Mouse (Mus musculus) kidney, embryonic 16.5 days (tissue): ENCODE results near the gene Zfp385c. TPM values are rescaled to one million over a fixed set of nuclear protein-coding genes. Genes with fewer than 3 reads are reported as not detected.

Experiments
- ATAC-seq: fragments of 200-750 bp; cut with Nextera tagmentation; 2 replicates; pipeline ENCODE4 v1.8.0; 2017; ENCODE audit warnings: moderate TSS enrichment; ENCODE audit not compliant: low FRiP score, low TSS enrichment
- H3K27ac ChIP-seq: fragments of 300-500 bp; sonication (generic); 2 replicates; pipeline ENCODE4 v1.5.1; 2014; ENCODE audit warnings: low read length
- H3K27me3 ChIP-seq: fragments of 300-500 bp; sonication (generic); 2 replicates; pipeline ENCODE4 v1.6.1; 2014; ENCODE audit warnings: low read length, control low read depth, mixed read lengths; ENCODE audit not compliant: insufficient read depth
- H3K36me3 ChIP-seq: fragments of 300-500 bp; sonication (generic); 2 replicates; pipeline ENCODE4 v1.6.1; 2014; ENCODE audit warnings: low read length, control low read depth, mixed read lengths; ENCODE audit not compliant: insufficient read depth
- H3K4me1 ChIP-seq: fragments of 300-500 bp; sonication (generic); 2 replicates; pipeline ENCODE4 v1.6.1; 2014; ENCODE audit warnings: low read length, control low read depth, mixed read lengths; ENCODE audit not compliant: insufficient read depth
- H3K4me2 ChIP-seq: fragments of 300-500 bp; sonication (generic); replicated peaks from 2 replicates; pipeline ENCODE4 v1.6.1; 2014; ENCODE audit warnings: low read depth, low read length
- H3K4me3 ChIP-seq: fragments of 300-500 bp; sonication (generic); 2 replicates; pipeline ENCODE4 v1.5.1; 2014; ENCODE audit warnings: mild to moderate bottlenecking, low read length
- H3K9ac ChIP-seq: fragments of 300-500 bp; sonication (generic); replicated peaks from 2 replicates; pipeline ENCODE4 v1.6.1; 2014; ENCODE audit warnings: low read length
- H3K9me3 ChIP-seq: fragments of 300-500 bp; sonication (generic); 2 replicates; pipeline ENCODE4 v1.6.1; 2016; ENCODE audit warnings: low read length, control low read depth
- WGBS: fragments of 180-500 bp; shearing (Covaris S2); extraction: QIAGEN DNeasy Blood & Tissue Kit; methylation state at CpG from one replicate; pipeline ENCODE4 v1.1.7; 2014; 5-methylcytosine and 5-hydroxymethylcytosine counted together
- polyA plus RNA-seq: library from polyadenylated mRNA; unstranded; fragments of >200 nt; fragmentation: Nextera tagmentation; extraction: Ambion mirVana; gene quantifications from 2 replicates; pipeline ENCODE4 v1.2.1, GENCODE M21; 2015

The Zfp385c gene
- polyA plus RNA-seq, 1 experiment from 2014 or later: 0.32 TPM

DNA sequence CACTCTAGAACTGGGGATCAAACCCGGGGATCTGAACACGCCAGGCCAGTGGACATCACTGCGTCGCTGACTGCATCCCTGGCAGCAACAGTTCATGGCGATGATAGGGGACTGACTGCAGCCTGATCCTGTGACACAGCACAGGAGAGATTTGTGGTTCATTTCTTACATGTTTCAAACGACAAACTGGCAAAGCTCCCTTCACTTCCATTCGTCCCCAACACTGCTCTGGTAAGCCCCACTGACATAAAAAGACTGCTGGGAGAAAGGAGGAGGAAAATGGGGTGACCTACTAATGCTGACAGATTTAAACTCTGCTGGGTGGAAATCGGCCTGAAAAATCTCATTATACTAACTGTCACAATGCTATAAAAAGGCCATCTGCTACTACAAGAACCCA lies 88.4 kb downstream of the Zfp385c start:
- peaks cover 28% of the 10 kb centered on the region for H3K36me3 ChIP-seq
- no peaks in the 10 kb centered on the region for H3K9me3 ChIP-seq
- H3K27me3 ChIP-seq: no peaks in the 10 kb centered on the region
- H3K27ac ChIP-seq: no peak overlapping the region
- WGBS: 72% methylated on average over 8 of the region's 8 CpGs
- H3K4me2 ChIP-seq: no peak overlapping the region
- no peak overlapping the region for H3K9ac ChIP-seq
- H3K4me1 ChIP-seq: no peaks in the 10 kb centered on the region; the same call in 1 of the 2 replicates
- ATAC-seq: no peak
- H3K4me3 ChIP-seq: no peak overlapping the region

DNA sequence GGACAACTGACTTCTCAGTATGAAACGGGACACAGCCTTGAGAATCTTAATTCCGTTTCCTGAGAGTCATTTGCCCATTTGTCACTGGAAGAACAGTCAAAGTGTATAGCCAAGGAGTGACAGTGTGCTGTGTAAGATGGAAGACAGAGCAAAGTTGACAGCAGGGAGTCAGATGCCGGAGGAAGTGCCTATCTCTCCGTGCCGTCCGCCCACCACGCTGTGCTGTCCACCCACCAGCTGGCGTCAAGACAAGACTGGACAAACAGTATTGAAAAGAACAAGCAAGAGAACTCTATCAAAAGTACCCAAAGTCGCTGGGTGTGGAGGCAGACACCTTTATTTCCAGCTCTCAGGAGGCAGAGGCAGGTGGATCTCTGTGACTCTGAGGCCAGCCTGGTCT lies 89.1 kb downstream of the Zfp385c start:
- Histone ChIP-seq H3K4me1 (no peaks in the 10 kb centered on the region; the same call in 1 of the 2 replicates), H3K36me3 (peaks cover 35% of the 10 kb centered on the region), H3K4me2 (no peak overlapping the region), H3K4me3 (no peak overlapping the region), H3K27ac (no peak overlapping the region), H3K9ac (no peak overlapping the region), H3K27me3 (no peaks in the 10 kb centered on the region), H3K9me3 (no peaks in the 10 kb centered on the region)
- no peak for ATAC-seq
- 85% methylated on average over 9 of the region's 9 CpGs for WGBS

DNA sequence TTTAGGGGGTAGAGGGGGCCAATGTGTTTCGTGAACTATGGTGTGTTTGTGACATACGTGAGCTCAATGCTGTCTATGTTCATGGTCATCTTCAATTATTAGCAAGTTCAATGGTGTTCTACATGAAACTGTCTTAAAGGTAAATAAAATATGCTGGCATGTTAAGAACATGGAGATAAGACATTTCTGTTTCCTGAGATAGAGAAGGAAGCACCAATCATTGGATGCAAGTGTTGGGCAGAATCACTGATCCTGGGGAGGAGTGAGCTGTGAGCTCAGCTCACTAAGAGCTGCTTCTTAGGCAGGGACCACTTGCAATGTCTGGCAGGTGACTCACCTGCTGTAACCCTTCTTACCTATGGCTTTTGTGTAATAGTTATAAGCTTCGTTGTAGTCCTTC lies 90.9 kb downstream of the Zfp385c start:
- Histone ChIP-seq H3K36me3 (peaks cover 52% of the 10 kb centered on the region), H3K27ac (no peak overlapping the region), H3K4me1 (no peaks in the 10 kb centered on the region; the same call in 1 of the 2 replicates), H3K27me3 (no peaks in the 10 kb centered on the region), H3K4me3 (no peak overlapping the region), H3K4me2 (no peak overlapping the region), H3K9me3 (no peaks in the 10 kb centered on the region), H3K9ac (no peak overlapping the region)
- 88% methylated on average over 3 of the region's 3 CpGs for WGBS
- ATAC-seq: no peak

DNA sequence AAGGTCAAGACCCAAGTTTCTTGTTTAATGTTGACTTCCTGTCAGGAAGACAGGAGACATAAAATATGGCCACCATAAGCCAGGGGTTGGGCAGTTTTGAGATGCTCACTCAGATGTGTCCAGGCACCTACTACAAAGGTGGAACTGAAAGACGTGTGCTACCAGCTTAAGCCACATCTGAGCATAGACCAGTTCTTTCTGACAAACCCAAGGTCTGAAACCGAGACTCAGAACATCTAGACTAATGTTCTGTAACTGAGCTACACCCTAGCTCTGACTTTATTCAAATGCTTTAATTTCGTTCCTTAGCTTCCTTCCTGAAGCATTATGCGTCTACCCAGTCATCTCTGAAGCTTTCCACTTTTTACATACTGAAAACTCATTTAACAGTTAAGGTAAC lies 94.2 kb downstream of the Zfp385c start:
- ATAC-seq: no peak
- H3K9me3 ChIP-seq: no peaks in the 10 kb centered on the region
- no peak overlapping the region for H3K9ac ChIP-seq
- no peaks in the 10 kb centered on the region for H3K27me3 ChIP-seq
- 53% methylated on average over 4 of the region's 4 CpGs for WGBS
- no peak overlapping the region for H3K27ac ChIP-seq
- no peak overlapping the region for H3K4me2 ChIP-seq
- no peak overlapping the region for H3K4me3 ChIP-seq
- peaks cover 67% of the 10 kb centered on the region for H3K36me3 ChIP-seq
- no peaks in the 10 kb centered on the region for H3K4me1 ChIP-seq

DNA sequence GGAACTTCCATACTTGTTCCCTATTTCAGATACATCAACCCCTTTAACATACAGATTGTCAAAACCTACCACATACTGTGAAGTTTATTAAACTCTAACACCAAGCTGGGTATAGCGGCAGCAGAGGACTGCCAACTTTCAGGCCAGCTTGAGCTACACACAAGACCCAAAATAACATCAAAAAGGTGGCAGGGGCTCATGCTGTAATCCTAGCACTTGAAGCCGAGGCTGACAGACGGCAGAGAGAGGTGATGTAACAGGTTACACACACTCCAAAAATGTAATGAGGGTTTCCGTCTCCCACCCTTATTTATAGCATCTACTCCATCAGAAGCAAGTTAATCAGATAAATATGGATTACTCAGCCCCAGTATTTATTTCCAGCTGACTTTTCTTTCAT lies 96.7 kb downstream of the Zfp385c start:
- no peak overlapping the region for H3K27ac ChIP-seq
- ATAC-seq: no peak
- H3K9ac ChIP-seq: no peak overlapping the region
- 86% methylated on average over 4 of the region's 4 CpGs for WGBS
- H3K4me3 ChIP-seq: no peak overlapping the region
- H3K36me3 ChIP-seq: peaks cover 81% of the 10 kb centered on the region
- H3K4me1 ChIP-seq: no peaks in the 10 kb centered on the region
- H3K27me3 ChIP-seq: no peaks in the 10 kb centered on the region
- H3K9me3 ChIP-seq: no peaks in the 10 kb centered on the region
- H3K4me2 ChIP-seq: no peak overlapping the region

DNA sequence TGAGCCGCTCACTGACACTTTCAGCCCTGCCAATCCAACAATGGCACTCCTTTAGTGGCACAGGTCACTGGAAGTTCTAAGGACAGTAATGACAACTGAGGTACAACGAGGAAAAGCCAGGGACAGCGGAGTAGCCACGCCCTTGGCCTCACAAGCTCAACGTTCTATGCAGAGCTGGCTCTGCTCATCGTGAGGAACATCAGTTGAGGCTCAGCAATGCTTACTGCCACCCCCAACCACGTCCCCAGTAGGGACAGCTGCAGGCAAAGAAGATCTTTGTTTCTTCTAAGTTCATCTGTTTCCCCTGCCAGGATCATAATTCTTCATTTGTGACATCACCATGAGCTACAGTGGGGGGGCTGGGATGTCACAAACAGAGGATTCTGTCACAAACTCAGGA lies 97.6 kb downstream of the Zfp385c start:
- ATAC-seq: no peak
- Histone ChIP-seq H3K4me2 (no peak overlapping the region), H3K4me3 (no peak overlapping the region), H3K27me3 (no peaks in the 10 kb centered on the region), H3K9me3 (no peaks in the 10 kb centered on the region), H3K27ac (no peak overlapping the region), H3K4me1 (no peaks in the 10 kb centered on the region), H3K9ac (no peak overlapping the region), H3K36me3 (peaks cover 81% of the 10 kb centered on the region)
- WGBS: 88% methylated on average over 7 of the region's 7 CpGs

DNA sequence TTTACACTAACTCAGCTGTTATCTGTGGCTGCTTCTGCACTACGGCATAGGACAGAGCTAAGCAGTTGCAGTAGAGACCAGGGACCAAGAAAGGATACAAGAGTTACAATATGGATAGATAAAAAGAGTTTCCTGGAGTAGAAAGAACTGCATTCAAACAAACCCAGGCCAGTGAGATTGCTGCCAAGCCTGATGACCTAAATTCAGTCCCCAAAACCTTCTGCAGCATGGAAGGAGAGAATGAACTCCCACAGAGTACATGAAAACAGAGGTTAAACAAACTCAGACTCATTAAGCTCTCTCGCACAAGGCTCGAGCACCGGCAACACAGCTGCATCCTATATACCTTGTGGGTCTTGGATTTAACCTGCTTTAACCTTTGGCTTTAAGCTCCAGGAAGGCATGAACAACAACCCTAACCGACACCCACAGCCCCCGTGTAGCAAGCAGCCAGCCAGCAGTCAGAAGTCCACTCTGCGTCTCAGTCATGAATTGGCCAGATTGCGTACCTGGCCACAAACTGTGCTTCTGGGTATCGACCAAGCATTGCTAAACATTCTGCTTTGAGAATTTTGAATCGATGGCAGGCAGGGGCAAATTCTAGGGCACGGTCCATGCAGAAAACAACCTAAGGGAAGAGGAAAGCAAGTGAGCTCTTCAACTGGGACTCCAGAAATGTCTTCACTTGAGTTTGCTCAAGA lies 99.8 kb downstream of the Zfp385c start:
- H3K4me3 ChIP-seq: no peak overlapping the region
- H3K4me2 ChIP-seq: no peak overlapping the region

DNA sequence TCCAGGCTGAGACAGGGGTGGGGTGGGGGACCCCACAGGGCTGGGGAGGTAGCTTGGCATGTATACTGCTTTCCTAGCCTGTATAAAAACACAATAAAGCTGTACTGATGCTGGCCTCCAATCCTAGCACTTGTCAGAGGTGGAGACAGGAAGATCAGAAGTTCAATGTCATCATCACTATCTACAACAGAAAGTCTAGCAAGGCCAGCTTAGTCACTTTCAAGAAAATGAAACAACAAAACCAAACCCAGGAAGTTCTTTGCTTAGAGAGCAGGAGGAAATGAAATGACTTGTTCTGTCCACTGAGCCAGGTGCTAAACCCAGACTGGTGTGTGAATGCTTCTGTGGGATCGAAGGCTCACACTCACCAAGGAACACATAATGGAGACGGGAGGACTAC lies 103.8 kb downstream of the Zfp385c start:
- Histone ChIP-seq H3K4me1 (no peaks in the 10 kb centered on the region), H3K36me3 (peaks cover 92% of the 10 kb centered on the region), H3K9ac (no peak overlapping the region), H3K9me3 (no peaks in the 10 kb centered on the region), H3K27ac (no peak overlapping the region), H3K27me3 (no peaks in the 10 kb centered on the region), H3K4me3 (no peak overlapping the region), H3K4me2 (no peak overlapping the region)
- no peak for ATAC-seq
- 98% methylated on average over 2 of the region's 2 CpGs for WGBS

More for the DNA sequence above, 99.8 kb downstream of the Zfp385c start:
- WGBS: 77% methylated on average over 11 of the region's 11 CpGs
- H3K36me3 ChIP-seq: peaks cover 79% of the 10 kb centered on the region
- no peaks in the 10 kb centered on the region for H3K4me1 ChIP-seq
- H3K9me3 ChIP-seq: no peaks in the 10 kb centered on the region
- no peak for ATAC-seq
- H3K27ac ChIP-seq: no peak overlapping the region
- no peaks in the 10 kb centered on the region for H3K27me3 ChIP-seq
- no peak overlapping the region for H3K9ac ChIP-seq

DNA sequence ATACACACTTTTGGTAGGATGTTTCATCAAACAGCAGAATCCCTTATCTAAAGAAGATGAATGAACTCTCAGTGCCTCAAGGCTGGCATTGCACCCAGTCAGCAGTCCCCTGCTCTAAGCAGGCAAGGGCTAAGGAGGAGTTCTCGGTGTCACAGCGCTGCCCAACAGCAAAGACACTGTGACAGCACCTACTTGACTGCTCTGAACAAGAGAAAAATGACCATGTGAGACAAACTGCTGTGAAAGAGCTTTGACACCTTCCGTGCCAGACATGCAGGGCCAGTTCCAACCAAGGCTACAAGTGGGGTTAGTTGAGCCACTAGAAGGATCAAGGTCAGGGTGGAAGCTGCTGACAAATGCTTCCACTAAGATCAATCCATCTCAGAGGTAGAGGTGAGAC lies 107.1 kb downstream of the Zfp385c start:
- no peak overlapping the region for H3K4me2 ChIP-seq
- peaks cover 94% of the 10 kb centered on the region for H3K36me3 ChIP-seq
- no peak for ATAC-seq
- WGBS: 100% methylated on average over 3 of the region's 3 CpGs
- H3K4me1 ChIP-seq: no peaks in the 10 kb centered on the region
- H3K27me3 ChIP-seq: no peaks in the 10 kb centered on the region
- no peak overlapping the region for H3K9ac ChIP-seq
- no peak overlapping the region for H3K4me3 ChIP-seq
- H3K27ac ChIP-seq: no peak overlapping the region
- H3K9me3 ChIP-seq: no peaks in the 10 kb centered on the region

DNA sequence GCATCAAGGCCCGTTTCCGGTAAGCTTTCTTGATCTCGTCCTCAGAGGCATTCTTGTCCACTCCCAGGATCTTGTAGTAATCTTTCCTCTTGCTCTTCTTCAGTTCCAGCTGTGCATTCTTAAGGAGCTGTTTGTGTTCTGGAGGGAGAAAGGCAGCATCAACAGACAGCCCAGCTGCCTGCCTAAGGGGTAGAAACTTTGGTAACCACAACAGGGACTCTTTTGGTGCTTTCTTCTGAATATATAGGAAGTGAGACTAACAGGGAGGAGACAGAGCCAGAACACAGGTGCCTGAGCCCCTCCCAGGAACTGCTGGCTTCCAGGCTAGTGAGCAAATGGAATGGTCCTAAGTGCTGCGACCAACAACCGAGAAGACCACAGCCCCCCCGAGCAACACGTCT lies 107.7 kb downstream of the Zfp385c start:
- Histone ChIP-seq H3K27me3 (no peaks in the 10 kb centered on the region), H3K27ac (no peak overlapping the region), H3K4me3 (no peak overlapping the region), H3K4me1 (no peaks in the 10 kb centered on the region), H3K9me3 (no peaks in the 10 kb centered on the region), H3K9ac (no peak overlapping the region), H3K36me3 (peaks cover 88% of the 10 kb centered on the region), H3K4me2 (no peak overlapping the region)
- 89% methylated on average over 7 of the region's 7 CpGs for WGBS
- no peak for ATAC-seq
